Mouse (Mus musculus) hindbrain, embryonic 15.5 days (tissue): ENCODE data around the gene Rps6kc1. TPM values are rescaled to one million over a fixed set of nuclear protein-coding genes. Genes with fewer than 3 reads are reported as not detected.
A peak's percentile ranks its signal among the peaks of the same experiment; 100 is the strongest.

Source experiments
- ATAC-seq: fragments of 200-750 bp; cut with Nextera tagmentation; 2 replicates; pipeline ENCODE4 v1.8.0; 2017; ENCODE audit warnings: low read depth, moderate number of reproducible peaks, moderate TSS enrichment; ENCODE audit not compliant: low FRiP score
- H3K27ac ChIP-seq: fragments of 300-500 bp; sonication (generic); replicated peaks from 2 replicates; pipeline ENCODE4 v1.5.1; 2015; ENCODE audit warnings: mild to moderate bottlenecking, inconsistent platforms
- H3K27me3 ChIP-seq: fragments of 300-500 bp; sonication (generic); 2 replicates; pipeline ENCODE4 v1.6.1; 2015; ENCODE audit warnings: control low read depth, inconsistent platforms
- H3K36me3 ChIP-seq: fragments of 300-500 bp; sonication (generic); 2 replicates; pipeline ENCODE4 v1.6.1; 2015; ENCODE audit warnings: control low read depth, inconsistent platforms
- H3K4me1 ChIP-seq: fragments of 300-500 bp; sonication (generic); replicated peaks from 2 replicates; pipeline ENCODE4 v1.6.1; 2015; ENCODE audit warnings: control low read depth, inconsistent platforms
- H3K4me2 ChIP-seq: fragments of 300-500 bp; sonication (generic); 2 replicates; pipeline ENCODE4 v1.6.1; 2015; ENCODE audit warnings: moderate library complexity, mild to moderate bottlenecking, inconsistent platforms
- H3K4me3 ChIP-seq: fragments of 300-500 bp; sonication (generic); 2 replicates; pipeline ENCODE4 v1.5.1; 2015; ENCODE audit warnings: mild to moderate bottlenecking, inconsistent platforms
- H3K9ac ChIP-seq: fragments of 300-500 bp; sonication (generic); 2 replicates; pipeline ENCODE4 v1.6.1; 2015; ENCODE audit warnings: inconsistent platforms
- H3K9me3 ChIP-seq: fragments of 300-500 bp; sonication (generic); 2 replicates; pipeline ENCODE4 v1.6.1; 2016; ENCODE audit warnings: control low read depth, inconsistent platforms
- WGBS: fragments of 180-500 bp; shearing (Covaris S2); methylation state at CpG from one replicate; pipeline ENCODE4 v1.1.7; 2015; 5-methylcytosine and 5-hydroxymethylcytosine counted together
- polyA plus RNA-seq: library from polyadenylated mRNA; unstranded; fragments of >200 nt; fragmentation: Nextera tagmentation; extraction: Ambion mirVana; gene quantifications from 2 replicates; pipeline ENCODE4 v1.2.1, GENCODE M21; 2015

Rps6kc1 gene
- polyA plus RNA-seq, 1 experiment from 2014 or later = 30.4 TPM

- WGBS = 93% methylated on average over 3 of the region's 3 CpGs
- Histone ChIP-seq H3K4me3 (no peak overlapping the region), H3K9ac (no peak overlapping the region), H3K4me1 (no peaks in the 10 kb centered on the region), H3K27me3 (no peaks in the 10 kb centered on the region), H3K36me3 (peaks cover 25% of the 10 kb centered on the region), H3K27ac (no peak overlapping the region), H3K4me2 (no peak overlapping the region), H3K9me3 (no peaks in the 10 kb centered on the region)
- ATAC-seq = no peak
Measured at GRCm38 (mm10) chr1:190898186-190898585, 13.4 kb downstream of the Rps6kc1 start.

- Histone ChIP-seq H3K4me2 (no peak overlapping the region), H3K4me3 (no peak overlapping the region), H3K27me3 (no peaks in the 10 kb centered on the region), H3K9ac (no peak overlapping the region), H3K36me3 (peaks cover 29% of the 10 kb centered on the region), H3K4me1 (no peaks in the 10 kb centered on the region), H3K27ac (no peak overlapping the region), H3K9me3 (no peaks in the 10 kb centered on the region)
- no peak for ATAC-seq
- 86% methylated on average over 6 of the region's 6 CpGs for WGBS
Measured at GRCm38 (mm10) chr1:190893559-190894167, 17.9 kb downstream of the Rps6kc1 start.

GRCm38 (mm10) chr1:190888646-190889045, 22.9 kb downstream of the Rps6kc1 start:
- no peaks in the 10 kb centered on the region for H3K27me3 ChIP-seq
- no peak overlapping the region for H3K4me3 ChIP-seq
- ATAC-seq = no peak
- no peaks in the 10 kb centered on the region for H3K9me3 ChIP-seq
- 92% methylated on average over 16 of the region's 16 CpGs for WGBS
- no peak overlapping the region for H3K4me2 ChIP-seq
- no peaks in the 10 kb centered on the region for H3K4me1 ChIP-seq
- H3K27ac ChIP-seq = no peak overlapping the region
- peaks cover 34% of the 10 kb centered on the region for H3K36me3 ChIP-seq
- no peak overlapping the region for H3K9ac ChIP-seq

- no peak for ATAC-seq
- Histone ChIP-seq H3K9me3 (no peaks in the 10 kb centered on the region), H3K4me1 (no peaks in the 10 kb centered on the region), H3K27me3 (no peaks in the 10 kb centered on the region), H3K36me3 (peaks cover 37% of the 10 kb centered on the region), H3K27ac (no peak overlapping the region), H3K9ac (no peak overlapping the region), H3K4me2 (no peak overlapping the region), H3K4me3 (no peak overlapping the region)
- 87% methylated on average over 2 of the region's 2 CpGs for WGBS
Measured at GRCm38 (mm10) chr1:190888031-190888430, 23.5 kb downstream of the Rps6kc1 start.

GRCm38 (mm10) chr1:190886014-190886413, 25.6 kb downstream of the Rps6kc1 start:
- Histone ChIP-seq H3K4me2 (no peak overlapping the region), H3K9ac (no peak overlapping the region), H3K27me3 (no peaks in the 10 kb centered on the region), H3K36me3 (peaks cover 33% of the 10 kb centered on the region), H3K4me1 (no peaks in the 10 kb centered on the region), H3K9me3 (no peaks in the 10 kb centered on the region), H3K4me3 (no peak overlapping the region), H3K27ac (no peak overlapping the region)
- ATAC-seq = no peak
- WGBS = 90% methylated on average over 4 of the region's 4 CpGs

- H3K9ac ChIP-seq = no peak overlapping the region
- no peak for ATAC-seq
- no peak overlapping the region for H3K27ac ChIP-seq
- H3K4me3 ChIP-seq = no peak overlapping the region
- H3K27me3 ChIP-seq = no peaks in the 10 kb centered on the region
- peaks cover 30% of the 10 kb centered on the region for H3K36me3 ChIP-seq
- WGBS = 3% methylated on average over 2 of the region's 2 CpGs
- H3K4me2 ChIP-seq = no peak overlapping the region
- no peaks in the 10 kb centered on the region for H3K9me3 ChIP-seq
- H3K4me1 ChIP-seq = no peaks in the 10 kb centered on the region
Measured at GRCm38 (mm10) chr1:190881422-190881821, 30.1 kb downstream of the Rps6kc1 start.

GRCm38 (mm10) chr1:190880638-190881037, 30.9 kb downstream of the Rps6kc1 start:
- WGBS = 91% methylated on average over 6 of the region's 6 CpGs
- H3K4me3 ChIP-seq = no peak overlapping the region
- no peaks in the 10 kb centered on the region for H3K27me3 ChIP-seq
- H3K4me2 ChIP-seq = no peak overlapping the region
- H3K36me3 ChIP-seq = peaks cover 22% of the 10 kb centered on the region
- H3K9ac ChIP-seq = no peak overlapping the region
- H3K27ac ChIP-seq = no peak overlapping the region
- no peaks in the 10 kb centered on the region for H3K9me3 ChIP-seq
- H3K4me1 ChIP-seq = no peaks in the 10 kb centered on the region
- ATAC-seq = no peak

GRCm38 (mm10) chr1:190875751-190876150, 35.8 kb downstream of the Rps6kc1 start:
- WGBS = 90% methylated on average over 6 of the region's 6 CpGs
- Histone ChIP-seq H3K4me1 (no peaks in the 10 kb centered on the region), H3K36me3 (peaks cover 17% of the 10 kb centered on the region), H3K4me2 (no peak overlapping the region), H3K9me3 (no peaks in the 10 kb centered on the region), H3K9ac (no peak overlapping the region), H3K4me3 (no peak overlapping the region), H3K27me3 (no peaks in the 10 kb centered on the region), H3K27ac (no peak overlapping the region)
- no peak for ATAC-seq

- Histone ChIP-seq H3K4me1 (no peaks in the 10 kb centered on the region), H3K4me2 (no peak overlapping the region), H3K27me3 (no peaks in the 10 kb centered on the region), H3K27ac (no peak overlapping the region), H3K9me3 (no peaks in the 10 kb centered on the region), H3K4me3 (no peak overlapping the region), H3K36me3 (peaks cover 17% of the 10 kb centered on the region), H3K9ac (no peak overlapping the region)
- no peak for ATAC-seq
- 91% methylated on average over 4 of the region's 4 CpGs for WGBS
Measured at GRCm38 (mm10) chr1:190875089-190875488, 36.5 kb downstream of the Rps6kc1 start.

- H3K27me3 ChIP-seq = no peaks in the 10 kb centered on the region
- no peaks in the 10 kb centered on the region for H3K4me1 ChIP-seq
- no peak overlapping the region for H3K27ac ChIP-seq
- no peak overlapping the region for H3K9ac ChIP-seq
- ATAC-seq = no peak
- H3K4me2 ChIP-seq = no peak overlapping the region
- 93% methylated on average over 12 of the region's 12 CpGs for WGBS
- no peaks in the 10 kb centered on the region for H3K9me3 ChIP-seq
- peaks cover 12% of the 10 kb centered on the region for H3K36me3 ChIP-seq
- H3K4me3 ChIP-seq = no peak overlapping the region
Measured at GRCm38 (mm10) chr1:190871068-190871467, 40.5 kb downstream of the Rps6kc1 start.

GRCm38 (mm10) chr1:190869996-190870395, 41.6 kb downstream of the Rps6kc1 start:
- ATAC-seq = no peak

GRCm38 (mm10) chr1:190868790-190869189, 42.8 kb downstream of the Rps6kc1 start:
- Histone ChIP-seq H3K9ac (no peak overlapping the region), H3K36me3 (peaks cover 12% of the 10 kb centered on the region), H3K4me3 (no peak overlapping the region), H3K27ac (no peak overlapping the region), H3K27me3 (no peaks in the 10 kb centered on the region), H3K9me3 (no peaks in the 10 kb centered on the region), H3K4me1 (no peaks in the 10 kb centered on the region), H3K4me2 (no peak overlapping the region)
- ATAC-seq = 0 out of 2 replicates have a peak, but pooled peaks have one; percentile 27
- WGBS = 58% methylated on average over 3 of the region's 3 CpGs

More at GRCm38 (mm10) chr1:190869996-190870395, 41.6 kb downstream of the Rps6kc1 start:
- Histone ChIP-seq H3K4me3 (no peak overlapping the region), H3K4me1 (no peaks in the 10 kb centered on the region), H3K4me2 (no peak overlapping the region), H3K27me3 (no peaks in the 10 kb centered on the region), H3K9me3 (no peaks in the 10 kb centered on the region), H3K36me3 (peaks cover 12% of the 10 kb centered on the region), H3K9ac (no peak overlapping the region), H3K27ac (no peak overlapping the region)
- 94% methylated on average over 4 of the region's 4 CpGs for WGBS

GRCm38 (mm10) chr1:190861626-190862025, 49.9 kb downstream of the Rps6kc1 start:
- Histone ChIP-seq H3K4me3 (no peak overlapping the region), H3K4me2 (no peak overlapping the region), H3K9ac (no peak overlapping the region), H3K36me3 (no peaks in the 10 kb centered on the region), H3K27me3 (no peaks in the 10 kb centered on the region), H3K4me1 (no peaks in the 10 kb centered on the region), H3K27ac (peak overlapping the region; percentile 34; the same call in 1 of the 2 replicates), H3K9me3 (no peaks in the 10 kb centered on the region)
- ATAC-seq = no peak
- WGBS = 57% methylated on average over 5 of the region's 5 CpGs
